ENCODE assay signal across 14 mouse cellular contexts in the genomic region with DNA sequence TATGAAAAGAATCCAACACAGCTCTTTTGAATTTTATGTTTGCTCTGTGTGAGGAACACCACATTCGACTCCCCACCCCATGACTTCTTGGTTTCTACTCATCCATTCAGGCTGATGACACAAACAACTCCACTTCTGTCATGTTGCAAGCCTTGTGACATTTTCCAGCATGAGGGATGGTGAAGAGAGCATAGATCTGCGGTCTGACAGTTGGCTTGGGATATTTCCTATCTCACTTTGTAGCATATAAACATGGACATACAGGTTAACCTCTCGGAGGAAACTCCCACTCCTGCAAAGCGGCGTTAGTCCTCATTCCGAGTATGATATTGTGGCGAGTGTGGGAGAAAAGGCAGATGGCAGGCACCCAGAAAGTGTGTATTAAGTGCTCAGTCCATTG. TPM values are rescaled to one million over a fixed set of nuclear protein-coding genes. Genes with fewer than 3 reads are reported as not detected.
A peak's percentile ranks its signal among the peaks of the same experiment; 100 is the strongest.
DNase-seq lines count a peak whose midpoint lies in the region; ATAC-seq lines count a peak whose summit lies in the region.
"Had no signal": no experiment of that assay in that cellular context is flagged by ENCODE, and none has a peak within 500 bp of the region (broad histone marks: within the 10 kb centered on the region; RNA-seq: fewer than 3 reads in every experiment).

No protein-coding gene starts in this region.

- no peak for DNase-seq in kidney, postnatal 4 days
- no peak for DNase-seq in urinary bladder, adult 2 months (ENCODE audit: low spot score)
- DNase-seq: adrenal gland, adult 8-10 months; B cell, adult 2 months; thymus, postnatal 25 days had no signal

- no peak overlapping the region for H3K27ac ChIP-seq in heart, embryonic 13.5 days (replicated peaks)
- no peak overlapping the region for H3K27ac ChIP-seq in heart, embryonic 12.5 days (ENCODE audit: poor library complexity, severe bottlenecking)
- peak overlapping the region; percentile 67 for H3K27ac ChIP-seq in kidney, embryonic 15.5 days
- H3K27ac ChIP-seq in midbrain, embryonic 15.5 days = no peak overlapping the region
- H3K27ac ChIP-seq in midbrain, embryonic 13.5 days = no peak overlapping the region
- H3K27ac ChIP-seq: forebrain, embryonic 15.5 days; hindbrain, embryonic 14.5 days; limb, embryonic 15.5 days had no signal

- H3K9me3 ChIP-seq in heart, embryonic 13.5 days = no peaks in the 10 kb centered on the region
- H3K9me3 ChIP-seq in heart, embryonic 12.5 days (replicated peaks) = no peaks in the 10 kb centered on the region
- H3K9me3 ChIP-seq in kidney, embryonic 15.5 days (replicated peaks) = no peaks in the 10 kb centered on the region
- H3K9me3 ChIP-seq in midbrain, embryonic 15.5 days = no peaks in the 10 kb centered on the region
- no peaks in the 10 kb centered on the region for H3K9me3 ChIP-seq in midbrain, embryonic 13.5 days
- H3K9me3 ChIP-seq: forebrain, embryonic 15.5 days; limb, embryonic 15.5 days had no signal

- H3K36me3 ChIP-seq in heart, embryonic 13.5 days = no peaks in the 10 kb centered on the region
- H3K36me3 ChIP-seq in heart, embryonic 12.5 days = no peaks in the 10 kb centered on the region
- H3K36me3 ChIP-seq in kidney, embryonic 15.5 days = no peaks in the 10 kb centered on the region
- no peaks in the 10 kb centered on the region for H3K36me3 ChIP-seq in midbrain, embryonic 15.5 days (replicated peaks)
- no peaks in the 10 kb centered on the region for H3K36me3 ChIP-seq in midbrain, embryonic 13.5 days
- H3K36me3 ChIP-seq: forebrain, embryonic 15.5 days; limb, embryonic 15.5 days had no signal

- ATAC-seq in heart, embryonic 13.5 days (ENCODE audit: extremely low read depth, insufficient number of reproducible peaks, low FRiP score, low TSS enrichment) = no peak
- no peak for ATAC-seq in heart, embryonic 12.5 days (ENCODE audit: insufficient number of reproducible peaks, low FRiP score)
- ATAC-seq in kidney, embryonic 15.5 days (replicated peaks; ENCODE audit: low FRiP score) = no peak; the same call in 1 of the 2 replicates
- no peak for ATAC-seq in midbrain, embryonic 15.5 days (replicated peaks)
- no peak for ATAC-seq in midbrain, embryonic 13.5 days

- 0 out of 2 replicates have a peak, but pooled peaks cover 5% of the 10 kb centered on the region for H3K27me3 ChIP-seq in heart, embryonic 13.5 days (replicated peaks)
- H3K27me3 ChIP-seq in heart, embryonic 12.5 days (replicated peaks) = no peaks in the 10 kb centered on the region
- no peaks in the 10 kb centered on the region for H3K27me3 ChIP-seq in kidney, embryonic 15.5 days
- H3K27me3 ChIP-seq in midbrain, embryonic 15.5 days (replicated peaks) = no peaks in the 10 kb centered on the region
- H3K27me3 ChIP-seq in midbrain, embryonic 13.5 days = no peaks in the 10 kb centered on the region
- H3K27me3 ChIP-seq: forebrain, embryonic 15.5 days; limb, embryonic 15.5 days had no signal

- 64% methylated on average over 7 of the region's 7 CpGs for WGBS in heart, embryonic 13.5 days
- WGBS in heart, embryonic 12.5 days = 72% methylated on average over 7 of the region's 7 CpGs
- WGBS in kidney, embryonic 15.5 days = 26% methylated on average over 7 of the region's 7 CpGs
- 78% methylated on average over 7 of the region's 7 CpGs for WGBS in midbrain, embryonic 15.5 days
- 84% methylated on average over 7 of the region's 7 CpGs for WGBS in midbrain, embryonic 13.5 days

- H3K4me2 ChIP-seq in heart, embryonic 13.5 days = peak overlapping the region; percentile 5; the same call in 1 of the 2 replicates
- no peak overlapping the region for H3K4me2 ChIP-seq in heart, embryonic 12.5 days
- peak overlapping the region; percentile 39 for H3K4me2 ChIP-seq in kidney, embryonic 15.5 days
- H3K4me2 ChIP-seq in midbrain, embryonic 15.5 days = peak overlapping the region; percentile 5; the same call in 1 of the 2 replicates
- no peak overlapping the region for H3K4me2 ChIP-seq in midbrain, embryonic 13.5 days (replicated peaks)
- H3K4me2 ChIP-seq: forebrain, embryonic 15.5 days; hindbrain, embryonic 14.5 days; limb, embryonic 15.5 days had no signal

- no peak overlapping the region for H3K4me3 ChIP-seq in heart, embryonic 13.5 days
- H3K4me3 ChIP-seq in heart, embryonic 12.5 days = no peak overlapping the region
- H3K4me3 ChIP-seq in kidney, embryonic 15.5 days (replicated peaks) = 0 out of 2 replicates have a peak overlapping the region, but pooled peaks have one; percentile 2
- H3K4me3 ChIP-seq in midbrain, embryonic 15.5 days = no peak overlapping the region
- no peak overlapping the region for H3K4me3 ChIP-seq in midbrain, embryonic 13.5 days (replicated peaks)
- H3K4me3 ChIP-seq: forebrain, embryonic 15.5 days; limb, embryonic 15.5 days; megakaryocyte, embryonic 14.5 days had no signal

- no peak overlapping the region for H3K9ac ChIP-seq in heart, embryonic 13.5 days
- H3K9ac ChIP-seq in heart, embryonic 12.5 days = no peak overlapping the region
- H3K9ac ChIP-seq in kidney, embryonic 15.5 days = no peak overlapping the region
- no peak overlapping the region for H3K9ac ChIP-seq in midbrain, embryonic 15.5 days
- no peak overlapping the region for H3K9ac ChIP-seq in midbrain, embryonic 13.5 days (replicated peaks)
- H3K9ac ChIP-seq: forebrain, embryonic 15.5 days; hindbrain, embryonic 14.5 days; limb, embryonic 15.5 days had no signal

- peaks cover 10% of the 10 kb centered on the region for H3K4me1 ChIP-seq in heart, embryonic 13.5 days
- H3K4me1 ChIP-seq in heart, embryonic 12.5 days (replicated peaks) = peaks cover 10% of the 10 kb centered on the region
- peaks cover 37% of the 10 kb centered on the region for H3K4me1 ChIP-seq in kidney, embryonic 15.5 days
- no peaks in the 10 kb centered on the region for H3K4me1 ChIP-seq in midbrain, embryonic 15.5 days
- H3K4me1 ChIP-seq in midbrain, embryonic 13.5 days (replicated peaks) = peaks cover 7% of the 10 kb centered on the region; the same call in 1 of the 2 replicates
- H3K4me1 ChIP-seq: megakaryocyte, embryonic 14.5 days had no signal

RNA-seq across cellular contexts. Expression of a gene that starts 27.6 kb away (rescaled TPM):
- 0.11 and 0.34 TPM in 2 replicates for polyA plus RNA-seq in heart, embryonic 13.5 days (2015; fragmentation: Nextera tagmentation; extraction: Ambion mirVana)
- 0.14 TPM in 2 replicates for polyA plus RNA-seq in heart, embryonic 12.5 days (2016; fragmentation: Nextera tagmentation; extraction: Ambion mirVana)
- 20.0 and 21.7 TPM in 2 replicates for polyA plus RNA-seq in kidney, embryonic 15.5 days (2015; fragmentation: Nextera tagmentation; extraction: Ambion mirVana)
- polyA plus RNA-seq in midbrain, embryonic 15.5 days (2015; fragmentation: Nextera tagmentation; extraction: Ambion mirVana) = 1.2 and 1.4 TPM in 2 replicates
- polyA plus RNA-seq in midbrain, embryonic 13.5 days (2015; fragmentation: Nextera tagmentation; extraction: Ambion mirVana) = 1.1 and 1.6 TPM in 2 replicates
- 0.87 and 1.0 TPM in 2 replicates for polyA plus RNA-seq in urinary bladder, adult 2 months (2012; rRNA removed)

Comparison
In these comparisons a context has a peak if more than half of its experiments do, and no peak if none do; other contexts are left out.
1. H3K4me2 ChIP-seq: peak in heart, embryonic 13.5 days (single experiment), kidney, embryonic 15.5 days (single experiment) and midbrain, embryonic 15.5 days (single experiment); none in heart, embryonic 12.5 days (single experiment) and midbrain, embryonic 13.5 days (single experiment).